Mouse (Mus musculus) neural tube, embryonic 12.5 days (tissue): ENCODE data around the gene Ttf2. TPM values are rescaled to one million over a fixed set of nuclear protein-coding genes. Genes with fewer than 3 reads are reported as not detected.

Experiments
- ATAC-seq: fragments of 200-750 bp; cut with Nextera tagmentation; 2 replicates; pipeline ENCODE4 v1.8.0; 2017; ENCODE audit warnings: low read depth, mild to moderate bottlenecking, moderate TSS enrichment, moderate library complexity; ENCODE audit not compliant: low FRiP score
- H3K27ac ChIP-seq: fragments of 300-500 bp; sonication (generic); 2 replicates; pipeline ENCODE4 v1.5.1; 2016
- H3K27me3 ChIP-seq: fragments of 300-500 bp; sonication (generic); replicated peaks from 2 replicates; pipeline ENCODE4 v1.6.1; 2016; ENCODE audit warnings: mild to moderate bottlenecking
- H3K36me3 ChIP-seq: fragments of 300-500 bp; sonication (generic); 2 replicates; pipeline ENCODE4 v1.6.1; 2016; ENCODE audit warnings: mild to moderate bottlenecking
- H3K4me1 ChIP-seq: fragments of 300-500 bp; sonication (generic); 2 replicates; pipeline ENCODE4 v1.6.1; 2016
- H3K4me2 ChIP-seq: fragments of 300-500 bp; sonication (generic); replicated peaks from 2 replicates; pipeline ENCODE4 v1.6.1; 2016; ENCODE audit warnings: mild to moderate bottlenecking
- H3K4me3 ChIP-seq: fragments of 300-500 bp; sonication (generic); 2 replicates; pipeline ENCODE4 v1.5.1; 2016
- H3K9ac ChIP-seq: fragments of 300-500 bp; sonication (generic); 2 replicates; pipeline ENCODE4 v1.6.1; 2016; ENCODE audit warnings: mild to moderate bottlenecking
- H3K9me3 ChIP-seq: fragments of 300-500 bp; sonication (generic); 2 replicates; pipeline ENCODE4 v1.6.1; 2016; ENCODE audit warnings: mild to moderate bottlenecking
- WGBS: fragments of 180-500 bp; shearing (Covaris S2); methylation state at CpG from one replicate; pipeline ENCODE4 v1.1.7; 2016; 5-methylcytosine and 5-hydroxymethylcytosine counted together
- polyA plus RNA-seq: library from polyadenylated mRNA; unstranded; fragments of >200 nt; fragmentation: Nextera tagmentation; extraction: Ambion mirVana; gene quantifications from 2 replicates; pipeline ENCODE4 v1.2.1, GENCODE M21; 2016

Gene Ttf2
- polyA plus RNA-seq, 1 experiment from 2014 or later = 15.4 TPM

DNA sequence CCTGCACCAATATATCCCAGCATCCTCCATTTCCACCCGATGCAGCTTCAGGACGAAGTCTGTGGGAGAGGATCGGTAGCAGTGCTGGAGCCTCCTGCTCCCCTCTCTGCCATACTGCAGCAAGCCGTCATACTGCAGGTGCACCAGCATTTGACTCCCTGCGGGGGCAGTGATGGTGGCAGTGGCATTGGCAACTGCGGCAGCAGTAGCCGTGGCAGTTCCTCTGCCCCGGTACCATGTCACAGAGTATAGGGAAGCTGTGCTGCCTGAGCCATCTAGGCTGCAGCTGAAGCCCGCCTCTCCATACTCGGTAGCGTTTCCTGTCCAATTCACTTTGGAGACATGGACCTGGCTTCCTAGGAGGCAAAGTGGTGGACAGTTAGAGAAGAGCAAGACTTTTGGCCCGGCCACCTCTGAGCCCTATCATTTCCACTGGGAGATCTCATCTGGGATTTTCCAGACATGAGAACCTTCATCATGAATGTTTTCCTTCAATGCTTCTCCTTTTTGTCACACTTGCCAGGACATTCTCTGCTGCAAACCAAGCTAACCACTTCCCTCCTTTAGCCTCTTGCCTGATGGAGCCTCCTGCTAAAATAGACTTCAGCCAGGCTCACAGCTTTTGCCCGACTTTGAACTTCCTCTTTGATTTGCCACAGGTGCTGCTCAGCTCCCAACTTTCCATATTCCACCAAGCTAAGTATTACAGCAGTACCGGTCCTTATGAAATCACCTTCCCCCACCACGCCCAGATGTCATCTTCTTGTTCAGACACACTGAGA is 34.3 kb upstream of the Ttf2 start:
- 89% methylated on average over 15 of the region's 15 CpGs for WGBS
- no peaks in the 10 kb centered on the region for H3K9me3 ChIP-seq
- 0 out of 2 replicates have a peak, but pooled peaks cover 4% of the 10 kb centered on the region for H3K4me1 ChIP-seq
- no peaks in the 10 kb centered on the region for H3K36me3 ChIP-seq
- no peak overlapping the region for H3K27ac ChIP-seq
- no peak overlapping the region for H3K9ac ChIP-seq
- H3K27me3 ChIP-seq = no peaks in the 10 kb centered on the region
- H3K4me2 ChIP-seq = no peak overlapping the region
- H3K4me3 ChIP-seq = no peak overlapping the region
- ATAC-seq = no peak

GRCm38 (mm10) chr3:100999732-101000131 is 30.3 kb upstream of the Ttf2 start:
- no peak overlapping the region for H3K4me3 ChIP-seq
- no peak overlapping the region for H3K4me2 ChIP-seq
- H3K27me3 ChIP-seq = no peaks in the 10 kb centered on the region
- ATAC-seq = no peak
- H3K27ac ChIP-seq = no peak overlapping the region
- no peaks in the 10 kb centered on the region for H3K36me3 ChIP-seq
- H3K9me3 ChIP-seq = no peaks in the 10 kb centered on the region
- WGBS = 41% methylated on average over 2 of the region's 2 CpGs
- H3K4me1 ChIP-seq = 0 out of 2 replicates have a peak, but pooled peaks cover 4% of the 10 kb centered on the region
- no peak overlapping the region for H3K9ac ChIP-seq

DNA sequence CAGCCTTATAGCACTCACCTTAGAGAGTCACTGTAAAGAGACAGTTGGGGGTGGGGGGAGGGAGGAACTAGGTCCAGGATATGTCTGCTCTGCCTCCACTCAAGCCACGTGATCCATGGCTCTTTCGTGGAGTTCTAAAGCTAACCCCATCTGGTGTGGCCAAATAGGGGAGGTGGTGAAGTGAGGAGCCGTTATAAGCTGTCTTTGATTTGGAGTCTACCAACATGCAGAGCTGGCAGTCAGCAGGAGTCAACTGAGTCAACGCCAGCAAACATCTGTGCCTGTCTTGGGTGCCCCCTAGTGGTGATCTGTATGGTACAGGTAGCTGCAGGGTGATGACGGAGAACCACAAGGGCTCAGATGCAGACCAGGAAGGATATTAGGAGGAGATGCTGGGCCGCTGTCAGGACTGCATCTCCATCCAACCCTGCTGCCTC is 29.5 kb upstream of the Ttf2 start:
- no peak overlapping the region for H3K4me2 ChIP-seq

GRCm38 (mm10) chr3:100997785-100998570 is 28.5 kb upstream of the Ttf2 start:
- 0 out of 2 replicates have a peak, but pooled peaks cover 4% of the 10 kb centered on the region for H3K4me1 ChIP-seq
- H3K27me3 ChIP-seq = no peaks in the 10 kb centered on the region
- ATAC-seq = no peak
- H3K4me3 ChIP-seq = no peak overlapping the region
- no peaks in the 10 kb centered on the region for H3K9me3 ChIP-seq
- 84% methylated on average over 10 of the region's 10 CpGs for WGBS
- no peak overlapping the region for H3K4me2 ChIP-seq
- H3K9ac ChIP-seq = no peak overlapping the region
- H3K36me3 ChIP-seq = no peaks in the 10 kb centered on the region
- no peak overlapping the region for H3K27ac ChIP-seq

More for the DNA sequence above, 29.5 kb upstream of the Ttf2 start:
- Histone ChIP-seq H3K9me3 (no peaks in the 10 kb centered on the region), H3K36me3 (no peaks in the 10 kb centered on the region), H3K27me3 (no peaks in the 10 kb centered on the region), H3K4me1 (0 out of 2 replicates have a peak, but pooled peaks cover 4% of the 10 kb centered on the region), H3K9ac (no peak overlapping the region), H3K4me3 (no peak overlapping the region), H3K27ac (no peak overlapping the region)
- ATAC-seq = no peak; the same call in 1 of the 2 replicates
- WGBS = 13% methylated on average over 6 of the region's 6 CpGs

- Histone ChIP-seq H3K4me1 (peaks cover 13% of the 10 kb centered on the region; the same call in 1 of the 2 replicates), H3K9me3 (no peaks in the 10 kb centered on the region), H3K27ac (no peak overlapping the region), H3K4me2 (no peak overlapping the region), H3K27me3 (no peaks in the 10 kb centered on the region), H3K36me3 (no peaks in the 10 kb centered on the region), H3K9ac (no peak overlapping the region), H3K4me3 (no peak overlapping the region)
- WGBS = 68% methylated on average over 4 of the region's 4 CpGs
- no peak for ATAC-seq
These were observed 24.8 kb upstream of the Ttf2 start for GRCm38 (mm10) chr3:100994252-100994651.

DNA sequence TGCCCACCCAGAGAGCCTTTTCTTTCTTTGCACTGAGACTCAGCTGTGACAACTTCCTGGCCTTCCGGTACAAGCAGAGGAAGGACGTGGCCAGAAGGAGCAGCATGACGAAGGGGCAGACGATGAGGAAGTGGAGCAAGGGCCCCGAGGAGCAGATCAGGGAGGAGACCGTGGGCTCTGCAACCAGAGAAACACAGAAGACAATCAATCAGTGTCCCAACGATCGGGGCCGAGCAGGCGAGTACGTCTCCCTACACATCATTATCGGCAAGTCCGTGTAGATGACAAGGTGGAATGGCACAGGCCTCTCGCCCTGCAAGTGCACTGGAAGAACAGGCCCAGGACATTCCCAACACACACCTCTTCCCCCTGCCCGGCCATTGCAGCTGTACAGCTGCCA is 24.3 kb upstream of the Ttf2 start:
- Histone ChIP-seq H3K9me3 (no peaks in the 10 kb centered on the region), H3K4me2 (no peak overlapping the region), H3K4me1 (peaks cover 14% of the 10 kb centered on the region; the same call in 1 of the 2 replicates), H3K36me3 (no peaks in the 10 kb centered on the region), H3K27me3 (no peaks in the 10 kb centered on the region), H3K9ac (no peak overlapping the region), H3K4me3 (no peak overlapping the region), H3K27ac (no peak overlapping the region)
- ATAC-seq = no peak
- 73% methylated on average over 15 of the region's 15 CpGs for WGBS

DNA sequence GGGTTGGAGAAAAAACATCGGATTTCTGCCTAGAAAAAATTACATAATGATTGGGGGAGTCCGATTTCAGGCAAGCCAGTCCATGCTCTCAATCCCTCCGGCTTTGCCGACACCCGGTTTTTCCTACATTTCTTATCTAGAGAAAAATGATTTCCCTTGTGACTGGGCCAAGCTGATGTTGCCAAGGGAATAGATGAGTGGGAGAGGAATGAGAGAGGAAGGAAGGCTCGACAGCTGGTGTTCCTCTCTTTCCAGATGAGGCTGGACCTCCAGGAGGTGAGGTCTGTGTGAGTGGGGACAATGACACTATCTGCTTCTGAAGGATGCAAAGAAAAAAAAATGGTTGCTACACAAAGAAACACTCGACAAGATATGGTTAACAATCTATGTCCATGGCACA is 23.7 kb upstream of the Ttf2 start:
- no peaks in the 10 kb centered on the region for H3K27me3 ChIP-seq
- WGBS = 81% methylated on average over 7 of the region's 7 CpGs
- ATAC-seq = no peak

DNA sequence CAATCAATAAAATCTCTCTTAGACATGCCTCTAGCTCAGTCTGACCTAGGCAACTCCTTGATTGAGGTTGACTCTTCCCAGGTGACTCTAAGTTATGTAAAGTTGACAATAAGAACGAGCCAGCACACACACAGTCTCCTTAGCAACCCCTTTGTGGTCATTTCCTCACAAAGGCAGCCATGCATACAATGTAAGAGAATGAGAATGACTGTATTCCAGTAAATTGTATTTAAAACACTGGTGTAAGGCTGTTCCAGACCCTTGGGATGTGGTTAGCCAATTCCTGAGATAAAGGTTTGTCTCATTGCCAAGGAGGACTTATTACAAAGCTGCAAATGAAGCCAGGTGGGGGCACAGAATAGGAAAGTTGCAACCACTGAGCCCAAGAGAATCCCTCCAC is 20.8 kb upstream of the Ttf2 start:
- peaks cover 14% of the 10 kb centered on the region; the same call in 1 of the 2 replicates for H3K4me1 ChIP-seq

More for the DNA sequence above, 23.7 kb upstream of the Ttf2 start:
- Histone ChIP-seq H3K4me3 (no peak overlapping the region), H3K4me2 (no peak overlapping the region), H3K4me1 (peaks cover 14% of the 10 kb centered on the region; the same call in 1 of the 2 replicates), H3K9me3 (no peaks in the 10 kb centered on the region), H3K36me3 (no peaks in the 10 kb centered on the region), H3K27ac (no peak overlapping the region), H3K9ac (no peak overlapping the region)

DNA sequence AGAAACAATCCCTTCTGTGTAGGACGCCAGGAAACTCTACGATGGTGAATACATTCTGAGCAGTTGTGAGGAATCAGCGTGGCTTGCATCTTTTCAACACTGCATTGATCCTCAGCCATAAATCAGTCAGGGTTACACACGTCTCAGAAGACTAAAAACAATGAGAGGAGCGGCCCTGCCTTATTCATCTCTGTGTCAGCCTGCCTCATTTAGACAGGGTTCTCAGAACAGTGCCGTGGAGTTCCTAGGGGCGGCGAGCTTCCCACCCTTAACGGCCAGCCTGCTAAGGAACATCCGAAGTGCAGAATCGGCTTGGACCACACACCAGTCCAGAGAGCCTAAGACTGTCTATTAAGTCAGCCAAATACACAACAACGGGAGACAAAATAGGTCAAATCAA is 20.0 kb upstream of the Ttf2 start:
- WGBS = 14% methylated on average over 12 of the region's 12 CpGs
- Histone ChIP-seq H3K27ac (no peak overlapping the region), H3K36me3 (no peaks in the 10 kb centered on the region), H3K4me3 (no peak overlapping the region), H3K27me3 (no peaks in the 10 kb centered on the region), H3K4me2 (peak overlapping the region; percentile 37; the same call in 1 of the 2 replicates), H3K9me3 (no peaks in the 10 kb centered on the region), H3K4me1 (peaks cover 14% of the 10 kb centered on the region), H3K9ac (no peak overlapping the region)
- peak; percentile 73 for ATAC-seq

More for the DNA sequence above, 20.8 kb upstream of the Ttf2 start:
- Histone ChIP-seq H3K4me2 (no peak overlapping the region), H3K9ac (no peak overlapping the region), H3K36me3 (no peaks in the 10 kb centered on the region), H3K4me3 (no peak overlapping the region), H3K9me3 (no peaks in the 10 kb centered on the region), H3K27ac (no peak overlapping the region), H3K27me3 (no peaks in the 10 kb centered on the region)
- ATAC-seq = no peak
- WGBS = 35% methylated on average over 1 of the region's 1 CpGs

DNA sequence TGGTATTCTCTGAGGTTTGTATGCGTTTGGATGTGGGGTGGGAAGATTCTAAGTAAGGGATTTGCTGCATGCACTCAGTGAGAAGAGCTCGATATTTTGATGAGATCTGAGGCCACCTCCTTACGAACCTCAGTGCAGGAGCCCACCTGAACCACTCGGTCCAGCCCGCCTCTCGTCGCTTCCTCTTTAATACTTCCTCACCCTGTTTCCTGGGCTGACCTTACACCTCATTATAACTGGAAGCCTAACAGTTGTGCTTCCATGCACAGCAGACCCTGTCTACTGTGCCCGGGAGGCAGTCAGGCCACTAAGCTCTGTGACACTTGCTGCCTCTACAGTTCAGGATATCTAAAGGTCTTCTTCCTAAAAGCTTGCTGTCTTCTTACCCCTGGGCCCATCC is 9.8 kb upstream of the Ttf2 start:
- Histone ChIP-seq H3K27ac (no peak overlapping the region), H3K4me3 (no peak overlapping the region), H3K27me3 (no peaks in the 10 kb centered on the region), H3K4me2 (no peak overlapping the region), H3K4me1 (peaks cover 3% of the 10 kb centered on the region; the same call in 1 of the 2 replicates), H3K36me3 (no peaks in the 10 kb centered on the region), H3K9ac (no peak overlapping the region), H3K9me3 (no peaks in the 10 kb centered on the region)
- ATAC-seq = no peak
- WGBS = 83% methylated on average over 8 of the region's 8 CpGs

- ATAC-seq = no peak
- Histone ChIP-seq H3K36me3 (no peaks in the 10 kb centered on the region), H3K27me3 (no peaks in the 10 kb centered on the region), H3K9ac (no peak overlapping the region), H3K9me3 (no peaks in the 10 kb centered on the region), H3K4me1 (peaks cover 3% of the 10 kb centered on the region; the same call in 1 of the 2 replicates), H3K4me2 (no peak overlapping the region), H3K4me3 (no peak overlapping the region), H3K27ac (no peak overlapping the region)
- 4% methylated on average over 1 of the region's 1 CpGs for WGBS
These were observed 4.4 kb upstream of the Ttf2 start for GRCm38 (mm10) chr3:100973906-100974305.

DNA sequence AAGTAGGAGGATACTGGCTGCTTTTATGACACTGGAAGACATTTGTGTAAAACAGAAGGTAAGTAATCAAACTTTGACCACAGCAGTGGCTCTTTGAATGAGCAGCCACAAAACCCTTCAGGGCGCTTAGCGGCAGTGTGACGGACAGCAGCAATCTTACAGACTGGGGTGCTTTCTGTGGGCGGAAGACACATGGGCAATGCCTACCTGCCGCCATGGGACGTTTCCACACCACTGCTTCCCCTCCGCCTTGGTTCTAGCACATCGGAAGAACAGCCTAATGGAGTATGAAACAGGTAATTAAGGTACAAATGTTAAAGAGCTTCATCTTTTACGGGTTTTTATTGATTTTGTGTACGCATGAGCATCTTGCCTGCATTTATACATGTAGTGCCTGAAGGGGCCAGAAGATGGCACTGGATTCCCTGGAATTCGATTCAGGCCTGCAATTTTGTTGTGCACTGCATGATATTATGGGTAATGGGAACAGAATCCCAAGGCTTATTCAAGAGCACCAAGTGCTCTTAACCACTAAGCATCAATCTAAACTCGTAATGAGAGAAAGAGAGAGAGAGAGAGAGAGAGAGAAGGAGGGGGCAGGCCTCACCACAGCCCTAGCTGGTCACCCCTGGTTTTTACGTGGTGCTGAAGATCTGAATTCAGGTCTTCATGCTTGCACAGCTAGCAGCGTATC is 5.5 kb downstream of the Ttf2 start:
- H3K27ac ChIP-seq = no peak overlapping the region
- peaks cover 4% of the 10 kb centered on the region; the same call in 1 of the 2 replicates for H3K4me1 ChIP-seq
- 83% methylated on average over 14 of the region's 14 CpGs for WGBS
- peaks cover 36% of the 10 kb centered on the region for H3K36me3 ChIP-seq
- H3K27me3 ChIP-seq = no peaks in the 10 kb centered on the region
- H3K4me3 ChIP-seq = no peak overlapping the region
- H3K4me2 ChIP-seq = no peak overlapping the region
- H3K9ac ChIP-seq = no peak overlapping the region
- 0 out of 2 replicates have a peak, but pooled peaks have one; percentile 17 for ATAC-seq
- H3K9me3 ChIP-seq = no peaks in the 10 kb centered on the region
